Mouse (Mus musculus) thymus, postnatal 14 days (tissue): Measurements from ENCODE around the gene Smyd5.
"Not testable (repeated sequence)": the region's sequence is repeated elsewhere in the genome, so short reads cannot be mapped to it uniquely, and the experiment has no call there.

Experiments used
- DNase-seq: peaks from one replicate; pipeline ENCODE4 v3.0.0; 2021

Smyd5 gene

GRCm38 (mm10) chr6:85450140-85450539, 18.4 kb downstream of the Smyd5 start:
- DNase-seq = not testable (repeated sequence)

- peak; percentile 99 for DNase-seq
Observed at GRCm38 (mm10) chr6:85450697-85451663, 19.2 kb downstream of the Smyd5 start, which contains the start of gene Cct7. Gene Cct7 (plus strand): TSS chr6:85451514.

GRCm38 (mm10) chr6:85451664-85452410, 20.0 kb downstream of the Smyd5 start, which contains the start of gene Pradc1:
Gene Pradc1 (minus strand): TSS chr6:85451970.
- peak; percentile 96 for DNase-seq

- DNase-seq = no peak
Observed at GRCm38 (mm10) chr6:85452411-85452665, 20.5 kb downstream of the Smyd5 start.

GRCm38 (mm10) chr6:85452816-85453215, 21.0 kb downstream of the Smyd5 start:
- DNase-seq = no peak

- no peak for DNase-seq
Observed at GRCm38 (mm10) chr6:85459621-85460020, 27.8 kb downstream of the Smyd5 start.

- no peak for DNase-seq
Observed at GRCm38 (mm10) chr6:85465381-85465780, 33.6 kb downstream of the Smyd5 start.

- DNase-seq = no peak
Observed at GRCm38 (mm10) chr6:85469660-85470430, 38.1 kb downstream of the Smyd5 start.

GRCm38 (mm10) chr6:85471962-85472361, 40.2 kb downstream of the Smyd5 start:
- no peak for DNase-seq

- DNase-seq = no peak
Observed at GRCm38 (mm10) chr6:85472542-85472941, 40.8 kb downstream of the Smyd5 start.

GRCm38 (mm10) chr6:85475581-85475980, 43.8 kb downstream of the Smyd5 start:
- no peak for DNase-seq

- peak; percentile 34 for DNase-seq
Observed at GRCm38 (mm10) chr6:85477366-85477917, 45.7 kb downstream of the Smyd5 start.

- DNase-seq = no peak
Observed at GRCm38 (mm10) chr6:85478416-85478815, 46.6 kb downstream of the Smyd5 start.

GRCm38 (mm10) chr6:85479979-85480378, 48.2 kb downstream of the Smyd5 start:
- DNase-seq = no peak

GRCm38 (mm10) chr6:85480685-85481084, 48.9 kb downstream of the Smyd5 start:
- no peak for DNase-seq

GRCm38 (mm10) chr6:85483843-85484721, 52.3 kb downstream of the Smyd5 start:
- DNase-seq = peak; percentile 28

GRCm38 (mm10) chr6:85485738-85486137, 53.9 kb downstream of the Smyd5 start:
- no peak for DNase-seq

GRCm38 (mm10) chr6:85488510-85488909, 56.7 kb downstream of the Smyd5 start:
- DNase-seq = no peak

GRCm38 (mm10) chr6:85489717-85490116, 57.9 kb downstream of the Smyd5 start:
- DNase-seq = no peak

GRCm38 (mm10) chr6:85490252-85490651, 58.5 kb downstream of the Smyd5 start:
- no peak for DNase-seq

- DNase-seq = no peak
Observed at GRCm38 (mm10) chr6:85491606-85492005, 59.8 kb downstream of the Smyd5 start.
